Mouse (Mus musculus): ENCODE data around the gene Csnk1e. TPM values are rescaled to one million over a fixed set of nuclear protein-coding genes. Genes with fewer than 3 reads are reported as not detected.
A peak's percentile ranks its signal among the peaks of the same experiment; 100 is the strongest.

Csnk1e gene
- polyA plus RNA-seq (2014; fragmentation: Nextera tagmentation; extraction: Ambion mirVana), result 64.3 and 70.3 TPM in 2 replicates

DNA sequence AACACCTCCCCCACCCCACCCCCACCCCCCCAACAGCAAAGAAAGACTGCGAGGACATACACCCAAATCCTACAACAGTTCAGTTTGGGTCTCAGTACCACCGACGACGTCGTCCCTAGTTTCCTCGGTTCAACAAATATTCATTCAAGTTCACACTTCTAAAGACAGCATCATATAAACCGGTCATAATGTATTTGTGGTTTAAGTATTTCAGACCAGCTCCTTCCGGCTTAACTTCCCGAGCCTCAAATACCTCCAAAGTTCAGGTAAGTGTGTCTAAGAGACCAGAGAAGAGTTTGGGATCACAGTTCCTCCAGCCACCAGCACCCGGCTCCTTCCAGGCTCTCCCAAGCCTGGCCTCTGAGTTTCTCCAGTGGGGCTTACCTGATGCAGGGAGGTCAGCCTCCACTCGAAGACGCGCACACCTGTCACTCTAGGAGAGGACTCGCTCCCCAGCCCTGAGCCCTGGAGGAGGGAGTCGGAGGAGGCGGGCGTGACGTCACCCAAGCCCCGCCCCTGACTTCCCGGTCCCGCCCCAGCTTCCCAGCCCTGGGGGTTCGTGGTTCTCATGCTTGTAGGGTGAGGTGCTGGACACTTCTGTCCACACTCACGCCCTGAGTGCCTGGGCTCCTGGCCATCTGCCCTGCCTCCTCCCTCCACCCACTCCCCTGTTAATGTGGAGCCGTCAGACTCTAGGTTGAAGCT lies at the start of gene Csnk1e:
TSS of gene Csnk1e (minus strand) at position 461 of the 705 bp plus-strand sequence.
- Histone ChIP-seq H3K27me3 (ENCODE audit: control insufficient read depth, insufficient read depth, low read length) (no peaks in the 10 kb centered on the region), H3K9me3 (ENCODE audit: control insufficient read depth, low read depth, low read length) (no peaks in the 10 kb centered on the region), H3K4me3 (ENCODE audit: low read depth, low read length) (peak within 1 kb of the TSS; percentile 24), H3K4me1 (ENCODE audit: control insufficient read depth, insufficient read depth, low read length) (0 out of 2 replicates have a peak, but pooled peaks cover 10% of the 10 kb centered on the region), H3K4me2 (replicated peaks; ENCODE audit: low read depth, low read length) (peak within 1 kb of the TSS; percentile 66), H3K27ac (ENCODE audit: low read length) (no peak within 1 kb of the TSS), H3K36me3 (ENCODE audit: control insufficient read depth, insufficient read depth, low read length) (no peaks in the 10 kb centered on the region), H3K9ac (replicated peaks; ENCODE audit: low read depth, low read length) (0 out of 2 replicates have a peak within 1 kb of the TSS, but pooled peaks have one; percentile 10)
- 1% methylated on average over 24 of the region's 24 CpGs for WGBS
- peak; percentile 86 for ATAC-seq (ENCODE audit: insufficient number of reproducible peaks, insufficient read depth, low FRiP score, low read depth)

GRCm38 (mm10) chr15:79504707-79505452 lies 49.5 kb upstream of the Csnk1e start, which contains the start of gene Kcnj4:
Gene Kcnj4, minus strand, starts transcription at chr15:79505241.
- Histone ChIP-seq H3K9ac (replicated peaks; ENCODE audit: low read depth, low read length) (peak within 1 kb of the TSS; percentile 33), H3K4me3 (ENCODE audit: low read depth, low read length) (peak within 1 kb of the TSS; percentile 59), H3K27me3 (ENCODE audit: control insufficient read depth, insufficient read depth, low read length) (peaks cover 52% of the 10 kb centered on the region), H3K27ac (ENCODE audit: low read length) (no peak within 1 kb of the TSS), H3K9me3 (ENCODE audit: control insufficient read depth, low read depth, low read length) (no peaks in the 10 kb centered on the region), H3K36me3 (ENCODE audit: control insufficient read depth, insufficient read depth, low read length) (no peaks in the 10 kb centered on the region), H3K4me1 (ENCODE audit: control insufficient read depth, insufficient read depth, low read length) (peaks cover 7% of the 10 kb centered on the region; the same call in 1 of the 2 replicates), H3K4me2 (replicated peaks; ENCODE audit: low read depth, low read length) (peak within 1 kb of the TSS; percentile 100)
- WGBS, result under 1% methylated on average over 59 of the region's 60 CpGs
- ATAC-seq (ENCODE audit: insufficient number of reproducible peaks, insufficient read depth, low FRiP score, low read depth), result no peak

- Histone ChIP-seq H3K36me3 (ENCODE audit: control insufficient read depth, insufficient read depth, low read length) (no peaks in the 10 kb centered on the region), H3K27ac (ENCODE audit: low read length) (no peak overlapping the region), H3K9ac (replicated peaks; ENCODE audit: low read depth, low read length) (no peak overlapping the region), H3K4me3 (ENCODE audit: low read depth, low read length) (no peak overlapping the region), H3K4me2 (replicated peaks; ENCODE audit: low read depth, low read length) (no peak overlapping the region), H3K4me1 (ENCODE audit: control insufficient read depth, insufficient read depth, low read length) (peaks cover 7% of the 10 kb centered on the region; the same call in 1 of the 2 replicates), H3K9me3 (ENCODE audit: control insufficient read depth, low read depth, low read length) (no peaks in the 10 kb centered on the region), H3K27me3 (ENCODE audit: control insufficient read depth, insufficient read depth, low read length) (peaks cover 52% of the 10 kb centered on the region)
- 72% methylated on average over 5 of the region's 5 CpGs for WGBS
- ATAC-seq (ENCODE audit: insufficient number of reproducible peaks, insufficient read depth, low FRiP score, low read depth), result no peak
Observed at GRCm38 (mm10) chr15:79503438-79503837, 48.1 kb upstream of the Csnk1e start.

- no peak overlapping the region for H3K9ac ChIP-seq (replicated peaks; ENCODE audit: low read depth, low read length)
- WGBS, result 25% methylated on average over 18 of the region's 18 CpGs
- H3K4me2 ChIP-seq (replicated peaks; ENCODE audit: low read depth, low read length), result no peak overlapping the region
- no peak overlapping the region for H3K4me3 ChIP-seq (ENCODE audit: low read depth, low read length)
- peaks cover 47% of the 10 kb centered on the region for H3K27me3 ChIP-seq (ENCODE audit: control insufficient read depth, insufficient read depth, low read length)
- peaks cover 7% of the 10 kb centered on the region; the same call in 1 of the 2 replicates for H3K4me1 ChIP-seq (ENCODE audit: control insufficient read depth, insufficient read depth, low read length)
- no peaks in the 10 kb centered on the region for H3K36me3 ChIP-seq (ENCODE audit: control insufficient read depth, insufficient read depth, low read length)
- no peak for ATAC-seq (ENCODE audit: insufficient number of reproducible peaks, insufficient read depth, low FRiP score, low read depth)
- no peaks in the 10 kb centered on the region for H3K9me3 ChIP-seq (ENCODE audit: control insufficient read depth, low read depth, low read length)
- no peak overlapping the region for H3K27ac ChIP-seq (ENCODE audit: low read length)
Observed at GRCm38 (mm10) chr15:79502891-79503341, 47.5 kb upstream of the Csnk1e start.

- no peaks in the 10 kb centered on the region for H3K36me3 ChIP-seq (ENCODE audit: control insufficient read depth, insufficient read depth, low read length)
- H3K9me3 ChIP-seq (ENCODE audit: control insufficient read depth, low read depth, low read length), result no peaks in the 10 kb centered on the region
- ATAC-seq (ENCODE audit: insufficient number of reproducible peaks, insufficient read depth, low FRiP score, low read depth), result no peak
- 76% methylated on average over 17 of the region's 17 CpGs for WGBS
- no peak overlapping the region for H3K27ac ChIP-seq (ENCODE audit: low read length)
- peaks cover 25% of the 10 kb centered on the region for H3K27me3 ChIP-seq (ENCODE audit: control insufficient read depth, insufficient read depth, low read length)
- peaks cover 4% of the 10 kb centered on the region; the same call in 1 of the 2 replicates for H3K4me1 ChIP-seq (ENCODE audit: control insufficient read depth, insufficient read depth, low read length)
- no peak overlapping the region for H3K4me3 ChIP-seq (ENCODE audit: low read depth, low read length)
- H3K4me2 ChIP-seq (replicated peaks; ENCODE audit: low read depth, low read length), result no peak overlapping the region
- no peak overlapping the region for H3K9ac ChIP-seq (replicated peaks; ENCODE audit: low read depth, low read length)
Observed at GRCm38 (mm10) chr15:79500110-79500509, 44.7 kb upstream of the Csnk1e start.

DNA sequence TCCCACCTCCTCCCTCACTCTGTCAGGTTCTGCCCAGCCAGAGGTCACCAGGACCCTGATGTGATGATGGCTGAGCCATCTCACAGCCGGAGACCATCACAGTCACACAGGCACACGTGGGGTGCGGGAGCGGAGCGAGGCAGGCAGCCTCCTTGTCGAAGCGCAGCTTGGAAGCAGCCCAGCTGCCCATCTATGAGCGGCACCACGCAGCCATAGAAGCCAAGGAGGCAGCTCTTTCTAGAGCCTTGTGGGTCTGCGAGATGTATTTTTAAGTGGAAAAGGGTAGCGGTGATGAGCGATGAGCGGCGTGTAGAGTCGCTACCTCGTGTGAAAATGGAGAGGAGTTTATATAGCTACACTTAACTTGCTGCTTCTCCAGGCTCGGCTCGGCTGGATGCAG lies 38.2 kb upstream of the Csnk1e start:
- no peaks in the 10 kb centered on the region for H3K36me3 ChIP-seq (ENCODE audit: control insufficient read depth, insufficient read depth, low read length)
- H3K27ac ChIP-seq (ENCODE audit: low read length), result no peak overlapping the region
- H3K4me1 ChIP-seq (ENCODE audit: control insufficient read depth, insufficient read depth, low read length), result no peaks in the 10 kb centered on the region
- H3K27me3 ChIP-seq (ENCODE audit: control insufficient read depth, insufficient read depth, low read length), result no peaks in the 10 kb centered on the region
- H3K4me2 ChIP-seq (replicated peaks; ENCODE audit: low read depth, low read length), result 0 out of 2 replicates have a peak overlapping the region, but pooled peaks have one; percentile 10
- no peak for ATAC-seq (ENCODE audit: insufficient number of reproducible peaks, insufficient read depth, low FRiP score, low read depth)
- 23% methylated on average over 18 of the region's 18 CpGs for WGBS
- no peak overlapping the region for H3K9ac ChIP-seq (replicated peaks; ENCODE audit: low read depth, low read length)
- H3K9me3 ChIP-seq (ENCODE audit: control insufficient read depth, low read depth, low read length), result no peaks in the 10 kb centered on the region
- H3K4me3 ChIP-seq (ENCODE audit: low read depth, low read length), result no peak overlapping the region

- Histone ChIP-seq H3K9ac (replicated peaks; ENCODE audit: low read depth, low read length) (no peak overlapping the region), H3K36me3 (ENCODE audit: control insufficient read depth, insufficient read depth, low read length) (no peaks in the 10 kb centered on the region), H3K27ac (ENCODE audit: low read length) (no peak overlapping the region), H3K4me3 (ENCODE audit: low read depth, low read length) (no peak overlapping the region), H3K27me3 (ENCODE audit: control insufficient read depth, insufficient read depth, low read length) (no peaks in the 10 kb centered on the region), H3K9me3 (ENCODE audit: control insufficient read depth, low read depth, low read length) (no peaks in the 10 kb centered on the region), H3K4me1 (ENCODE audit: control insufficient read depth, insufficient read depth, low read length) (no peaks in the 10 kb centered on the region), H3K4me2 (replicated peaks; ENCODE audit: low read depth, low read length) (no peak overlapping the region)
- WGBS, result 62% methylated on average over 11 of the region's 11 CpGs
- ATAC-seq (ENCODE audit: insufficient number of reproducible peaks, insufficient read depth, low FRiP score, low read depth), result no peak
Observed at GRCm38 (mm10) chr15:79489463-79489862, 34.1 kb upstream of the Csnk1e start.

DNA sequence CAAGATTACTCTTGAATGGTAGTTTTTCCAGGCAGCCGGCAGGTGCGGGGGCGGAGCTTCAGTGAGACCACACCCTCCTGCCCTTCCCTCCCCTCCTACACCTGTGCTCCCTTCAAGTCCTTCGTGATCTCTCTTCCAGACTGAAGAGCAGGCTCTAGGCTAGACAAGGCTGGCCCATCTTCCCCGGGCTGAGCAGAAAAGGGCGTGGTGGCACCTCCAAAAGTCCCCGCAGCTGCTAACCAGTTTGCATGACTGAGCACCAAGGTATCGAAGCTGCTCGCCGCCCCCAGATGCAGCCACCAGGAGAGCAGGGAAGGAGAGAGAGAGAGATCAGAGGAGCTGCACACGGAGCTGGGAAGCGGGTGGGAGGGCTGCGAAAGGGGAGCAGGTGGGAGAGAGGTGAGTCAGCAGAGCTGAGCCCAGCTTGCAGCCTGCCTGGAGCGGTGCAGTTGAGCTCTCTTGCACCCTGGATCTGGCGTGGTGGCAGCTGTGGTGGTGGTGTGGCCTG lies 25.9 kb upstream of the Csnk1e start:
- Histone ChIP-seq H3K9ac (replicated peaks; ENCODE audit: low read depth, low read length) (no peak overlapping the region), H3K36me3 (ENCODE audit: control insufficient read depth, insufficient read depth, low read length) (no peaks in the 10 kb centered on the region), H3K27me3 (ENCODE audit: control insufficient read depth, insufficient read depth, low read length) (no peaks in the 10 kb centered on the region), H3K9me3 (ENCODE audit: control insufficient read depth, low read depth, low read length) (no peaks in the 10 kb centered on the region), H3K27ac (ENCODE audit: low read length) (no peak overlapping the region), H3K4me1 (ENCODE audit: control insufficient read depth, insufficient read depth, low read length) (no peaks in the 10 kb centered on the region), H3K4me3 (ENCODE audit: low read depth, low read length) (no peak overlapping the region), H3K4me2 (replicated peaks; ENCODE audit: low read depth, low read length) (no peak overlapping the region; the same call in 1 of the 2 replicates)
- no peak for ATAC-seq (ENCODE audit: insufficient number of reproducible peaks, insufficient read depth, low FRiP score, low read depth)
- WGBS, result 10% methylated on average over 15 of the region's 15 CpGs

Data from stomach, embryonic 14.5 days (tissue).